Mouse (Mus musculus) Patski (cell line): ENCODE measurements around the gene Fbln1. TPM values are rescaled to one million over a fixed set of nuclear protein-coding genes. Genes with fewer than 3 reads are reported as not detected.
"Not testable (repeated sequence)": the region's sequence is repeated elsewhere in the genome, so short reads cannot be mapped to it uniquely, and the experiment has no call there.

ENCODE experiments used
- ATAC-seq: fragments of 100-300 bp; one replicate; pipeline ENCODE4 v1.8.0; 2021
- CTCF ChIA-PET: fragments of 350-600 bp; sonication (Branson Sonifier 250); formaldehyde crosslinking; loops from one replicate; lab custom pipeline; 2022; ENCODE audit warnings: inconsistent platforms; lab: Charles Lee
- POLR2A ChIA-PET: fragments of 350-600 bp; sonication (Branson Sonifier 250); formaldehyde crosslinking; loops from one replicate; lab custom pipeline; 2022; ENCODE audit warnings: antibody characterized with exemption, inconsistent platforms; lab: Charles Lee
- DNase-seq: peaks from one replicate; pipeline ENCODE4 v3.0.0-alpha.2; 2011; ENCODE audit warnings: low read depth, low spot score
- H3K27me3 ChIP-seq: fragments of 371-371 bp; one replicate; pipeline ENCODE4 v1.5.1; 2021
- CTCF ChIP-seq: fragments of 100-300 bp; IDR thresholded peaks from one replicate; pipeline ENCODE4 v1.5.1; 2021
- in situ Hi-C: fragments of 300-500 bp; cut with MboI; formaldehyde crosslinking; loops from 3 replicates; pipeline ENCODE4 v1.11.1; 2018; ENCODE audit warnings: low pct_unique_long_range_greater_than_20kb, mixed read lengths
- polyA plus RNA-seq: library from polyadenylated mRNA; unstranded; gene quantifications from one replicate; pipeline ENCODE4 v1.2.3, GENCODE M21; 2021

Fbln1 gene
- polyA plus RNA-seq, 1 experiment from 2014 or later, result 11.6 TPM

DNA sequence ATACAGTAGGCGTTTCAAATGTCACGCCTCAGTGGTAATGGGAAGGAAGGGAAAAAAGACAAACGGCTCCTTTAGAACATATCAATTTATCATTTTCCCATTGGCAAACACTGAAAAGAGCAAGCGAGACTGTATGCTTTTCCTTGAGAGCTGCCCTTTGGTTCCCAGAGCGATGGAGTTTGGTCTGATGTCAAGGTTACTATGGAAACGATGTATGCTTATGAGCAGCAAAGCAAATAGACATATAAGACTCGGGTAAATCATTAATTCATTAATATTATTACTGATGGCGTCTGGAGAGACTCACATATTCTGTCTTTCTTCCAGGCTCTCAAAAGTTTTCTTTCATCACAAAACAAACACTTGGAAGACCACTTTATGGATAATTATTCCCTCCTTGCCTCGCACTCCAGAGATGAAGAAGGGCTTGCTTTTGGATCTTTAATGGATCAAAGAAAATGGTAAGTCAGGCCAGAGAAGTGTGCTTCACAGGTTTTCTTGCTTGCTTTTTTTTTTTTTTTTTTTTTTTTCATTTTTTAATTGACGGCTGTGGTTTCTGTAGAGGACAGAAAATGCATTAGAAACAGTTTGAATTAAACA, 105.4 kb downstream of the Fbln1 start:
- in situ Hi-C loops, result no loop called here
- DNase-seq (no peak), ATAC-seq (no peak)
- CTCF ChIA-PET, result interaction anchor here (0.8 kb wide), 1 partner anchor 24 kb away, joined by 3 read pairs; no protein-coding TSS in a partner anchor
- H3K27me3 ChIP-seq, result no peaks in the 10 kb centered on the region
- TF ChIP-seq CTCF, result no peak
- POLR2A ChIA-PET, result no interaction called here

DNA sequence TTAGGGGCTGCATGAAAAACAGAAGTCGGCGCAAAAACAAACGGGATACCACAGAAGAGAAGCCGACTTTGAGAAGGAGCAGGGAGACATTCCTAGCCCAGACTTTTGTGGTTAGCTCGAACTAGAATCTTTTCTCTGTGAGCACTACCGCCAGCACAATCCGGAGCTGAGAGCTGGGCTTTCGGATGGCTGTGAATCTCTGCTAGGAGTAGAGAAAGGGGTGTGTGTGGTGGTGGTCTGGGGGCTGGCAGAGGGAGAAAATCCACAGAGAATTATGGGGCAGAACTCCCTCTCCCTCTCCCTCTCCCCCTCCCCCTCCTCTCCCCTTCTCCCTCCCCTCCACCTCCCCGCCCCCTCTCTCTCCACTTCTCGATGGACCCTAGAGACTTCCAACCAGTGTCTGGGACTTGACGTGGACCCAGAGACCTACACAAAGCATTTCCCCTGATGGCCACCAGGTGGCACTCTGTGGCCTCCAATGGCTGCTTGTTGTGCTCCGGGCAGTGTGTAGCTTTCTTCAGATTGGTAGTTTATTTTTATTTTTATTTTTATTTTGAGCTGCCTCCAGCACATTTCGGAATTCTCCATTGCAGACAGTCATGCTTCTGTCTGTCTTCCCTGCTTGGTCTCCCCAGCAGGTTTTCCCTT, 109.8 kb downstream of the Fbln1 start:
- in situ Hi-C loops, result no loop called here
- ATAC-seq (peak; percentile 59), DNase-seq (no peak)
- no peaks in the 10 kb centered on the region for H3K27me3 ChIP-seq
- ChIA-PET CTCF (interaction anchor here (0.6 to 3.0 kb wide), 10 partner anchors 14 to 394 kb away, joined by 3 to 15 read pairs (median 3); partner anchors contain the start of gene Wnt7b), POLR2A (interaction anchor here (0.5 kb wide), 1 partner anchor 86 kb away, joined by 3 read pairs; no protein-coding TSS in a partner anchor)
- TF ChIP-seq CTCF, result peak; percentile 83

DNA sequence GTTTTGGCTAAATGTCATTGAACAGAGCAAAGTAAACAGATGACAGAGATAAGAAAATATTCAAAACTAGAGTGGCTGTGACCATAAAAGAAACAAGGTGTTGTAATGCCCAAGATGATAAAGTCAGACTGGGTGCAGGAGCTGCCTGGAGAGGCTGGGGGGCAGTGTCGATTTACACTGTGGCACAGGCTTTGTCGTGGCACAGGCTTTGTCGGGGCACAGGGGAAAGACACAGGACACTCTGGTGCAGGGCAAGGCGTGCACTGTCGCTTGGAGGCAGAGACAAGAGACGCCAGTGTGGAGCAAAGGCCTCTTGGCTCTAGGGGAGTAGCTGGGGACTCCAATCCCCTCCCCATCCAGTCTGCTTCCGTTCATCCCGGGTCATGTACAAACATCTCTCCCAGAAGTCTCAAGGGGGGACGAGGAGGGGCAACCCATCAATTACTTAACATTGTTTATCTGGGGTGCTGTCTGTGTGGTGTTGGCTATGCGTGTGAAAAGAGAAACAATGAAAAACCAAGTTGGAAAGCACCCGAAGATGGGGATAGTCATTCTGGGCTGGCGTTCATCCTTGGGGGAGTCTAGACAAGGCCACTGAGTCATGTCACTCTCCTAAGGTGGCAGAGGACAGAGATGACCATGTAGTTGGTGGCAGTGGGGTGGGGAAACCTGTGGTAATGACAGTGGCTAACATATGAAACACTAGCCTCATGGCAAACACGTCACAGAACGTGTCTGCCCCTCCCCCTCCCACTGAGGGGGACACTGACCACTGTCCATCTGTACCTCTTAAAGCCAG, 110.8 kb downstream of the Fbln1 start:
- ChIA-PET POLR2A (interaction anchor here (0.5 to 0.6 kb wide), 3 partner anchors 9 to 85 kb away, joined by 3 to 5 read pairs (median 5); no protein-coding TSS in a partner anchor), CTCF (interaction anchor here (0.6 to 3.0 kb wide), 9 partner anchors 15 to 393 kb away, joined by 3 to 15 read pairs (median 3); partner anchors contain the start of gene Wnt7b)
- TF ChIP-seq CTCF, result no peak
- no peaks in the 10 kb centered on the region for H3K27me3 ChIP-seq
- ATAC-seq, result no peak
- no peak for DNase-seq
- in situ Hi-C loops, result no loop called here

DNA sequence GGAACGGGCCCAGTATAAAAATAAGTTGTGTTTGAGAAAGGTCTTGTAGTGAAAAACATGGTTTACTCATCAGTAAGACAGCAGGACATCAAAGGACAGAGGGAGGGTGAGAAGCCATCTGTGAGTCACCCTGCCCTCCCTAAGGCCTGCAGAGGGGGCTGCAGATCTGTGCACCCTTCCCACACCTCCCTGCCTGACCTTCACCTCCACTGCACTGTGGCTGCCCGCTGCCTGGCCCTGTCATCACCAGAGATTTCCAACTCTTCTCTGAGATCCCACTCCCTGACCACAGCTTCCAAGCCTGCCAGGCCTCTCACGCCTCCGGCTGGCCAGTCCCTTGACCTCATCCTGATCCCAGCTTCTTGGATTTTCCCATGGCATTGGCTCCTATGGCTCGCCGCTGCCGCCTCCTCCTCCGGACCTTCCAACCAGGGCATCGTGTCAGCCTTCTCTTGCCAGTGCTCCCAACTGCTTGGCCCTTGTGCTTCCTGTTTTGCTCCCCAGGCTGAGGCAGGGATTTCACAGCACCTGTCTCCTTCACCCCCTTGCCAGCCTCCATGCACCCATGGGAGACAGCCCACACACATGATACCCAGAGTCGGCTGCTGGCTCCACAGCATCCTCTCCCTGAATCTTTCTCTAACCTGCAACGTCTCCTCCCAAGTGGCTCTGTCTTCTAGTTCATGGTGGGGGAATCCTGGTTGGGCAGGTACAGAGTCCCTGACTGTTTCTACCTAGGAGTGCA, 114.3 kb downstream of the Fbln1 start:
- TF ChIP-seq CTCF, result no peak
- ATAC-seq (no peak), DNase-seq (no peak)
- ChIA-PET POLR2A (no interaction called here), CTCF (interaction anchor here (1.1 kb wide), 1 partner anchor 7 kb away, joined by 3 read pairs; no protein-coding TSS in a partner anchor)
- in situ Hi-C loops, result loop anchor here (5.0 kb wide), 2 partner anchors 157 to 262 kb away; partner anchors contain the start of gene Wnt7b
- H3K27me3 ChIP-seq, result no peaks in the 10 kb centered on the region

DNA sequence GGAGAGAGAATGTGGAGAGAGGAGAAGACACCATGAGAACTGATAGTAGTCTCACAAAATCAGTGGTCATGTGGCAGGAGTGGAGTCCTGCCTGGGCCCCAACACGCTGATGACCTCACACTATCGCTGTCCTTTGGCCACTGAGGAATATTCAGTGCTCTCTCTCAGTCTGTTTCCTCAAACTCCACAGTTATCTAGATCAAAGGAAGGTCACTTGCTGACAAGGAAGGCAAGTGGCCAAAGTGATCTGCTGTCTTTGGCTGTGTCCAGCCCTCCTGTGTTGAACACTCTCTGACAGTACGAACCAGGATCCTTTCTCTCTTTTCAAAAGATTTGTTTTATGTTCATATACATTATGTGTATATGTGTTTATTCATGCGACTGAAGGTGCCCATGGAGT, 117.5 kb downstream of the Fbln1 start:
- DNase-seq (no peak), ATAC-seq (no peak)
- H3K27me3 ChIP-seq, result no peaks in the 10 kb centered on the region
- in situ Hi-C loops, result loop anchor here (5.0 kb wide), 2 partner anchors 154 to 259 kb away; partner anchors contain the start of gene Wnt7b
- POLR2A ChIA-PET, result no interaction called here
- CTCF ChIA-PET, result no interaction called here
- no peak for TF ChIP-seq CTCF

DNA sequence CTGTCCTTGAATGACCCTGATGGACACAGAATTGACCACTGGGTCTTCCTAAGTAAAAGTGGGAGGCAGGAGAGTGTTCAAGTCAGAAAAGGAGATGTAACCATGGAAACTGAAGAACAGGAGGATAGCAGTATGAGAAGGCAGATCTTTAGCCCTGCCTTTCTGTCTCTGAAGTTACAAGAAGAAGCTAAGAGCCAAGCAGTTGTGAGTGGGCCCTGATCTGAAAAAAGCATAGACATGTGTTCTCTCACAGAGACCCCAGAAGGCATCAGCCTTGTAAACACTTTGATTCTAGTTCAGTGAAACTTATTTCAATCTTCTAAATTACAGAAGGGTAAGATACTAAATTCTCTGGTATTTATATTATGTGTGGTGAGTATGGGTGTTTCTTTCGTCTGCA, 118.7 kb downstream of the Fbln1 start:
- no peak for DNase-seq
- H3K27me3 ChIP-seq, result no peaks in the 10 kb centered on the region
- ChIA-PET CTCF (no interaction called here), POLR2A (no interaction called here)
- in situ Hi-C loops, result loop anchor here (5.0 kb wide), 2 partner anchors 153 to 258 kb away; partner anchors contain the start of gene Wnt7b
- ATAC-seq, result no peak
- TF ChIP-seq CTCF, result no peak

- ChIA-PET POLR2A (no interaction called here), CTCF (no interaction called here)
- no peak for TF ChIP-seq CTCF
- DNase-seq, result no peak
- in situ Hi-C loops, result no loop called here
- no peak for ATAC-seq
- no peaks in the 10 kb centered on the region for H3K27me3 ChIP-seq
Measured at GRCm38 (mm10) chr15:85327808-85328207, 122.1 kb downstream of the Fbln1 start.

- H3K27me3 ChIP-seq, ATAC-seq, in situ Hi-C loops, DNase-seq: not testable (repeated sequence)
- ChIA-PET POLR2A (interaction anchor here (0.7 kb wide), 2 partner anchors 12 to 69 kb away, joined by 5 to 7 read pairs; no protein-coding TSS in a partner anchor), CTCF (interaction anchor here (0.9 to 1.0 kb wide), 2 partner anchors 20 to 68 kb away, joined by 3 read pairs; no protein-coding TSS in a partner anchor)
Measured at GRCm38 (mm10) chr15:85328455-85328854, 122.7 kb downstream of the Fbln1 start.

- ATAC-seq, result no peak
- no peak for DNase-seq
- POLR2A ChIA-PET, result interaction anchor here (0.6 to 0.7 kb wide), 3 partner anchors 13 to 68 kb away, joined by 3 to 7 read pairs (median 5); no protein-coding TSS in a partner anchor
- in situ Hi-C loops, result no loop called here
- no peaks in the 10 kb centered on the region for H3K27me3 ChIP-seq
- no peak for TF ChIP-seq CTCF
- CTCF ChIA-PET, result interaction anchor here (0.9 to 1.0 kb wide), 2 partner anchors 19 to 67 kb away, joined by 3 read pairs; no protein-coding TSS in a partner anchor
Measured at GRCm38 (mm10) chr15:85329096-85329495, 123.3 kb downstream of the Fbln1 start.
